Mouse (Mus musculus) liver, embryonic 16.5 days (tissue): ENCODE measurements at regions not wholly inside any gene's neighbourhood (a gene's known extent, or its start where the extent isn't known, plus 50 kb on each side); places are given as distances from the start of the nearest gene placed in this dataset.
"Not testable (repeated sequence)": the region's sequence is repeated elsewhere in the genome, so short reads cannot be mapped to it uniquely, and the experiment has no call there.

Experiments used
- ATAC-seq: fragments of 200-750 bp; cut with Nextera tagmentation; 2 replicates; pipeline ENCODE4 v1.8.0; 2017; ENCODE audit warnings: low read depth, mild to moderate bottlenecking, moderate number of reproducible peaks, moderate library complexity
- H3K27ac ChIP-seq: fragments of 300-500 bp; sonication (generic); 2 replicates; pipeline ENCODE4 v1.5.1; 2014; ENCODE audit warnings: mild to moderate bottlenecking, low read length
- H3K27me3 ChIP-seq: fragments of 300-500 bp; sonication (generic); 2 replicates; pipeline ENCODE4 v1.6.1; 2014; ENCODE audit warnings: low read depth, low read length, mixed read lengths; ENCODE audit not compliant: control insufficient read depth, insufficient read depth
- H3K36me3 ChIP-seq: fragments of 300-500 bp; sonication (generic); 2 replicates; pipeline ENCODE4 v1.6.1; 2014; ENCODE audit warnings: mild to moderate bottlenecking; ENCODE audit not compliant: control insufficient read depth, insufficient read depth
- H3K4me1 ChIP-seq: fragments of 300-500 bp; sonication (generic); 2 replicates; pipeline ENCODE4 v1.6.1; 2014; ENCODE audit warnings: low read depth, low read length, mixed read lengths; ENCODE audit not compliant: control insufficient read depth
- H3K4me2 ChIP-seq: fragments of 300-500 bp; sonication (generic); 2 replicates; pipeline ENCODE4 v1.6.1; 2014; ENCODE audit warnings: low read depth, low read length, mixed read lengths
- H3K4me3 ChIP-seq: fragments of 300-500 bp; sonication (generic); 2 replicates; pipeline ENCODE4 v1.5.1; 2014; ENCODE audit warnings: low read depth, mild to moderate bottlenecking, low read length
- H3K9ac ChIP-seq: fragments of 300-500 bp; sonication (generic); 2 replicates; pipeline ENCODE4 v1.6.1; 2014; ENCODE audit warnings: low read depth, low read length
- H3K9me3 ChIP-seq: fragments of 300-500 bp; sonication (generic); replicated peaks from 2 replicates; pipeline ENCODE4 v1.6.1; 2016; ENCODE audit warnings: low read length; ENCODE audit not compliant: control insufficient read depth
- WGBS: fragments of 180-500 bp; shearing (Covaris S2); extraction: QIAGEN DNeasy Blood & Tissue Kit; methylation state at CpG from one replicate; pipeline ENCODE4 v1.1.7; 2014; ENCODE audit not compliant: insufficient replicate concordance; 5-methylcytosine and 5-hydroxymethylcytosine counted together

DNA sequence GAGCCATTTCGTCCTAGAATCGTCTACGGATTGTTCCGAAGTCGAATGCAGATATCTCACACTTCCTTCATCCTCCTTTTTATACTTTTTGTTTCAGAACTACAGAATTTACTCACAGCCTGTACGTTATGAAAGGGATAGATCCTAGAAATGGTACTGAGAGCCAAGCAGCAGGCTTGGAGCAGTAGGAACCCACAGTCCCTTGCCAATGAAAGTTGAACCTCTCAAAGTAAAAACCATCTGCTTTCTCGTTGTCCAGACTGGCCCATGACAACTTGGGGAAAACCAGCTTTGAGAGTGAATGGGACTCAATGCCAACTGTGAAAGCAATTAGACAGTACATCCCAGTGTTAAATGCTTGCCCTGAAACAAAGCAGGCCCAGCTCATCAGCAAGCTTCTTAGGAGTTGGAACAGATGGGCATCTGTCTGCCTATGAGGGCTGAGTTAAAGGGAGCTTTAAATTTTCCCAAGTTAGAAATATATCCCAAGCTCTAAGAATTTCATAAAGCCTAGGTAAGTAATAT is 279.9 kb upstream of the Sfrp2 start:
- H3K27me3 ChIP-seq, result no peaks in the 10 kb centered on the region
- H3K4me2 ChIP-seq, result no peak overlapping the region
- no peaks in the 10 kb centered on the region for H3K9me3 ChIP-seq
- 73% methylated on average over 7 of the region's 7 CpGs for WGBS
- H3K27ac ChIP-seq, result no peak overlapping the region
- no peaks in the 10 kb centered on the region for H3K4me1 ChIP-seq
- no peak overlapping the region for H3K4me3 ChIP-seq
- H3K9ac ChIP-seq, result no peak overlapping the region
- ATAC-seq, result no peak
- no peaks in the 10 kb centered on the region for H3K36me3 ChIP-seq

DNA sequence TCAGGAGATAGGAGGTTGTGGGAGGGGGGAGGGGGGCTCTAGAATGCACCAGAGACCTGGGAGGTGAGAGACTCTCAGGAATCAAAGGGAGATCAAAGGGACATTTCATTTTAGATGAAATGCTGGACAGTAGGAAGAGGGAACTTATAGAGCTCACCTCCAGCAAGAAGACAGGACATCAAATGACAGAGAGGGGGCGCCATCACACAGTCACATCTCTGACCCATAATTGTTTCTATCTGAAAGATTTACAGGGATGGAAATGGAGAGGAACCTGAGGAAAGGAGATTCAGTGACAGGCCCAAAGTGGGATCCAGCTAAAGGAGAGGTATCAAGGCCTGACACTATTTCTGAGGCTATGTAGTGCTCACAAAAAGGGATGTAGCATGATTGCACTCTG is 270.5 kb upstream of the Sfrp2 start:
- ATAC-seq, result no peak
- no peaks in the 10 kb centered on the region for H3K27me3 ChIP-seq
- 12% methylated on average over 1 of the region's 1 CpGs for WGBS
- no peak overlapping the region for H3K9ac ChIP-seq
- H3K36me3 ChIP-seq, result no peaks in the 10 kb centered on the region
- H3K4me3 ChIP-seq, result no peak overlapping the region
- no peaks in the 10 kb centered on the region for H3K9me3 ChIP-seq
- no peak overlapping the region for H3K27ac ChIP-seq
- no peak overlapping the region for H3K4me2 ChIP-seq
- H3K4me1 ChIP-seq, result no peaks in the 10 kb centered on the region

DNA sequence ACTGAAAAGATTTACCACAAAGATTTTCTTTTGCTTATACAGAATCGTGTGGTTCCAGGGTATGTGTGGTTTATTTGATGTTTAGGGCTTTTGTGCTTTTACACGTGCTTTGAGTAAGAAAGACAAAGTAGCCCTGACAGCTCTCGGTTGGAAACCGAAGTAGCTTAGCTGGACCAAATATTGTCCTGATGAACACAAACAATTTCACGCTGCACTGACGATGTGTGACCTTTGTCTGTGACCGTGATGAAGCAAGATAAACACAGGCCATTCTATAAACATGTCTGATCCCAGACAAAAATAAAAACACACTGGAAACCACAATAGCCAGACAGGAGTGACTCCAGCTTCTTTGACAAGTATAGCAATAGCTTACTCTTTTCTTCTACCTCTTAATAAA is 262.2 kb upstream of the Sfrp2 start:
- H3K27ac ChIP-seq, result no peak overlapping the region
- no peaks in the 10 kb centered on the region for H3K9me3 ChIP-seq
- H3K4me2 ChIP-seq, result no peak overlapping the region
- no peaks in the 10 kb centered on the region for H3K4me1 ChIP-seq
- H3K4me3 ChIP-seq, result no peak overlapping the region
- no peaks in the 10 kb centered on the region for H3K27me3 ChIP-seq
- H3K9ac ChIP-seq, result no peak overlapping the region
- no peaks in the 10 kb centered on the region for H3K36me3 ChIP-seq
- ATAC-seq, result no peak
- 63% methylated on average over 7 of the region's 7 CpGs for WGBS

DNA sequence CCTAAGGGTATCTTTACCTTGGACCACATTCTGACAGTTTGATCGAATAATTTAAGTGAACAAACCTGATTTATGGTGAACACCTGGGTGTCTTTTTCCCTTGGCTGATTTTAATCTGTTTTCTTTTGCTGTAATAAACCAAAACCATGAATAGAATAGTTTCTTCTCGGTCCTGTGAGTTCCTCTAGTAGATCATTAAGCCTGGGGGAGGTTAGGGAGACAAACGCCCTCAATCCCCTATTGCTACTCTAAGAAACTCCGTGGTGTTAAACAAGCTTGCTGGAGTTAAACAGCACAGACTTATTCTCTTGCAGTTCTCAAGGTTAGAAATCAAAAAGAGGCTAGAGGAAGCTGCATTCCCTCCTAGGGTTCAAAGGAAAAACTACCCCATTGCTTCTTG is 249.5 kb upstream of the Sfrp2 start:
- no peaks in the 10 kb centered on the region for H3K27me3 ChIP-seq
- no peaks in the 10 kb centered on the region for H3K9me3 ChIP-seq
- ATAC-seq, result no peak
- 41% methylated on average over 4 of the region's 4 CpGs for WGBS
- H3K27ac ChIP-seq, result no peak overlapping the region
- H3K9ac ChIP-seq, result no peak overlapping the region
- no peaks in the 10 kb centered on the region for H3K4me1 ChIP-seq
- no peak overlapping the region for H3K4me3 ChIP-seq
- no peaks in the 10 kb centered on the region for H3K36me3 ChIP-seq
- H3K4me2 ChIP-seq, result no peak overlapping the region

DNA sequence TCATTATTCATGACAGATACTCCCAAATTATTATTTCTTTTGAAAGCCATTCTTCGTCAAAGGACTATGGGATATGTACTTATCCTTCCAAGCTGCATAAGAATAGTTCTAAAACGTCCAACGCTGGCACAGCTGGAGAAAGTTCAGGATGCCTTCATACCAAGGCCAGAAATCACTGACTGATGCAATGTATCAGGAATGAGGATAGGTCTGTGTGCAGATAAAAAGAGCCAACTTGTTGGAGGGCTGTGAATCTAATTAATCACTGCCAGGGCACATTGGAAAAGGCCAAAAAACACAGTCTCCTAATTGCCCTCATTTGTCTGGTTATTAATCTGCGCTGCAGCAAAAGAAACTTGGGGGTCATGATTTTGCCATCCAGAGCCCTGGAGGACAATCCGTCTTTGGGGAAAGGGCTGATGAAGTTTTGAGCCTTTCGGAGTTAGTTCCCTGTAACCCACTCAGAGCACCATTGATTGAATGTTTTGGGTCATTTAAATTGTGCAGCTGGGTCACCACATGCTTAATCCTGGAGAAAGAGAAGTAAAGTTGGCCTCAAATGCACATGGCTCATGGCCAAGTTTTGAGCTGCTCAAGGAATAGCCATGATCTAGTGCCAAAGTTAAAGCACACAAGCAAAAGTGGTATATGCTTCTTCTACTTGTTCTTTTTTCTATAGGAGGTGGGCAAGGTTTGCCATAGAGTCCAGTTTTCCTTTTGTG is 248.0 kb upstream of the Sfrp2 start:
- no peaks in the 10 kb centered on the region for H3K36me3 ChIP-seq
- no peaks in the 10 kb centered on the region for H3K9me3 ChIP-seq
- H3K4me2 ChIP-seq, result no peak overlapping the region
- ATAC-seq, result no peak
- H3K27me3 ChIP-seq, result no peaks in the 10 kb centered on the region
- no peak overlapping the region for H3K27ac ChIP-seq
- H3K4me1 ChIP-seq, result no peaks in the 10 kb centered on the region
- H3K9ac ChIP-seq, result no peak overlapping the region
- no peak overlapping the region for H3K4me3 ChIP-seq
- 57% methylated on average over 6 of the region's 6 CpGs for WGBS

DNA sequence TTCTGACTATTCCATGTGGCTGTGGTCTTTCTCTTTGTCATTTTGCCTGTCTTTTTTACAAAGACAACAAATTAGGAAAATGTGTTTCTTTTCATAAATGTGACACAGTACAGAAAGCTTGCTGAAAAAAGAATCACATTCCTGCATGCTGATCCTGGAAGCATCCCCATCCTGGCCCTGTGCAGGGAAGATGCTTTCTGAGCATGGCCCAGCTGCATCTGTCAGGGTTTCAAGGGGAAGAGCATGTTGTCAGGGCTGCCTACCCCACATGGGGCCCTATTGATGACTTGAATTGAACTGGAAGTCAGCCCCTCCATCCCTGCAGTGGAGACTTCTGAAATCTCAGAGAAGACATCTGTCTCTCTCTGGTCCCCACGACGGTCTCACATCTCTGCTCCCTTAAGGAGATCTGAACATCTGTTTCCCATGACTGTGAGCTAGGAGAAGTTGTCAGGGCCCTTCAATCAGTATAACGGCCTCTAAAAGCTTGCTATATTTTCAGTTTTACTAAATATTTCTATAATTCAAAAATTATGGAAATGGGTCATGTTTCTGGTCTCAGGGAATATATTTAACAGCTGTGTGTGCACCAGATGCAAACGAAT is 235.8 kb upstream of the Sfrp2 start:
- ATAC-seq, result no peak
- H3K36me3 ChIP-seq, result no peaks in the 10 kb centered on the region
- no peaks in the 10 kb centered on the region for H3K27me3 ChIP-seq
- H3K9ac ChIP-seq, result no peak overlapping the region
- H3K27ac ChIP-seq, result no peak overlapping the region
- H3K4me3 ChIP-seq, result no peak overlapping the region
- no peak overlapping the region for H3K4me2 ChIP-seq
- H3K4me1 ChIP-seq, result no peaks in the 10 kb centered on the region
- H3K9me3 ChIP-seq, result no peaks in the 10 kb centered on the region
- 55% methylated on average over 4 of the region's 4 CpGs for WGBS

DNA sequence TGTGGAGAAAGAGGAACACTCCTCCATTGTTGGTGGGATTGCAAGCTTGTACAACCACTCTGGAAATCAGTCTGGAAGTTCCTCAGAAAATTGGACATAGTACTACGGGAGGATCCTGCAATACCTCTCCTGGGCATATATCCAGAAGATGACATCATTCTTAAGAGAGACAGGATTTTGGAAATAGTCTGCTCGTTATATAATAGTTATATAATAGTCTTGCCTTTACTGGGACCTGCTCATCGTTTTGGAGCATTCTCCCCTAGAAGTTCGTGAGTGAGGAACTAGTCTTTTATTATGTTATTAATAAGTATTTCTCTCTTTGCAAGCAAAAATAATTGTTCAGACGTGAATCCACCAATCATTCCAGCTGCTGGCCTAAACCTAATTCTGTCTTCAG is 229.5 kb upstream of the Sfrp2 start:
- not testable (repeated sequence) for H3K4me2 ChIP-seq, H3K4me3 ChIP-seq, H3K9me3 ChIP-seq, H3K4me1 ChIP-seq, H3K36me3 ChIP-seq, H3K27me3 ChIP-seq, H3K9ac ChIP-seq, ATAC-seq, H3K27ac ChIP-seq
- WGBS, result 46% methylated on average over 5 of the region's 5 CpGs

DNA sequence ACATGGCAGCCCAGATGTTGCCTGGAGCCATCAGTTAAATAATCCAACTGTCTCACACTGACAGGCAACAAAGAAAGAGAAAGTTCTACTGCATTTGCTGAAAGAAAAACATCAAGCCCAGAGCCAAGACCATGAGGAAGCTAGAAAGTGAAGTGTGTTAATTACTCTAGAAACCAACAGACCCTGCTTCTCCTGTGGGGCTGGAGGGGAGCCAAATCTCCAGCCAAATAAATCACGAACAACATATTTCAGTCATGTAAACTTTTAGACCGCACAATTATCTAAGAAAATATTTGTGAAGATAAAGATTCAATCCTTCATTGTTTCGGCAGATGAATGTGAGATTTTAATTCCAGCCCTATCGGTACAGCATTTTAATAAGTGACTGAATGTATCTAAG is 228.9 kb upstream of the Sfrp2 start:
- no peaks in the 10 kb centered on the region for H3K4me1 ChIP-seq
- WGBS, result 64% methylated on average over 4 of the region's 4 CpGs

DNA sequence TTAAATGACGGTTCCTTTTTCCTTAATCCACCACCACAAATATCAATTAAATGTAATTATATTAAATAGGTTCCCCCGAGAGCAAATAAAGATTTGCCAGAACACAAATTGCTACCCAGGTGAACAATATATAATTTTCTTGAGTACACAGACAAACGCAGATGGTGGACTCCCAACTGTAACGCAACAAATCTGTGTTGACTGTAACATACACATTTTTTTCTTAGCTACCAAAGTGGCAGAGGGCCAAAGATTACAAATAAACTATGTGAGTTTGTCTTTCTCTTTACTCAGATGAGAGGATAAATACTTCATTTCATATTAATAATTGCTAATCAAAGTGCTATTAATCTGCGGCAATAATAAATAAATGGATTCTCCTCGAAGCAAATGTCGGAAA is 228.4 kb upstream of the Sfrp2 start:
- Histone ChIP-seq H3K27me3 (no peaks in the 10 kb centered on the region), H3K36me3 (no peaks in the 10 kb centered on the region), H3K4me3 (no peak overlapping the region), H3K4me2 (no peak overlapping the region), H3K9me3 (no peaks in the 10 kb centered on the region), H3K9ac (no peak overlapping the region), H3K4me1 (no peaks in the 10 kb centered on the region), H3K27ac (no peak overlapping the region)
- no peak for ATAC-seq
- WGBS, result 77% methylated on average over 7 of the region's 7 CpGs

More for the DNA sequence above, 228.9 kb upstream of the Sfrp2 start:
- Histone ChIP-seq H3K27me3 (no peaks in the 10 kb centered on the region), H3K27ac (no peak overlapping the region), H3K9me3 (no peaks in the 10 kb centered on the region), H3K9ac (no peak overlapping the region), H3K4me2 (no peak overlapping the region), H3K36me3 (no peaks in the 10 kb centered on the region), H3K4me3 (no peak overlapping the region)
- ATAC-seq, result no peak
